Mouse (Mus musculus): ENCODE measurements around the gene Iqcj. TPM values are rescaled to one million over a fixed set of nuclear protein-coding genes. Genes with fewer than 3 reads are reported as not detected.

Gene Iqcj
- not detected for polyA plus RNA-seq (2017; shearing (Covaris generic))

DNA sequence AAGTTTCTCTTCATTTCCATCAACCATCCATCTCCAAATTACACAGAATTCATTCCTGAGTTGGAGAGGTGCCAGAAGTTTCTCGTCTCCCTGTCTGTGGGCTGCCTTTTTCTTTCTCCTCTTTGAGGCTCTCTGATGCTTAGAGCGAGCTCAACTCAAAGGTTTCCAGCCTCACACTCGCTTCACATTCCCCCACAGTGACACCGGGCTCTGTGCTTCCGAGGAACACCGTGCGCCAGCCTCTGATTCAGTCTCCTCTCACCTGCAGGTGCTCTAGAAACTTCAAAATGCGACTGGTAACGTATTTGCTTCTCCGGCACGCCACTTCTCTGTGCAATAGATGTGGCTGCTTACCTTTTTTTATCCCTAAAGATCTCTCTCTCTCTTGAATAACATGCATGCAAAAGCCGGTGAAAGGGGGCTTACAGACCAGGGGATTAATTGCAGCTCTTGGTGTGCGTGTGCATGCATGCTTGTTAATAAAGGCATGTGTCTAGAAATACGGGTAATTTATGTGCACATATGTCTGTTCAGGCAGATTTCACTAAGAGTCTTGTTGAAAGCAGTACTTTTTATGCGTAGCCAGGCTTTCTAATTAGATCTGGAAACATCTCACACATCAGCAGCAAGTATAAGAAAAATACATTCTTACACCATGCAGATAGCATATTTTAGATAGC is at the start of gene Iqcj, which contains the start of gene Iqschfp:
Iqcj (plus strand) TSS at position 195 of the 680 bp plus-strand sequence.
Iqschfp (plus strand) TSS at position 207 of the 680 bp plus-strand sequence.

GRCm38 (mm10) chr3:68064731-68065130 is 172.7 kb downstream of the Iqcj start, which contains the start of gene Schip1:
Gene Schip1 (plus strand): TSS chr3:68064802.

Other genes starting within 250 kb of the Iqcj start
- gene Iqschfp, start within 50 bp of the Iqcj start, polyA plus RNA-seq (2017; shearing (Covaris generic)) = not detected
- gene Schip1, start 172.6 kb downstream of the Iqcj start, polyA plus RNA-seq (2017; shearing (Covaris generic)) = 0.47 TPM

Measured in effector memory CD4-positive, alpha-beta T cell, adult 5 months (primary cell).